Mouse (Mus musculus) olfactory bulb, adult 2 months (tissue): ENCODE results near the gene Trank1.

Source experiments
- CTCF ChIP-seq: fragments of 200-500 bp; IDR thresholded peaks from 2 replicates; pipeline ENCODE4 v1.5.1; 2012; ENCODE audit warnings: low read depth, mild to moderate bottlenecking, low read length, moderate library complexity; ENCODE audit not compliant: insufficient read depth
- POLR2A ChIP-seq: fragments of 200-500 bp; IDR thresholded peaks from 2 replicates; pipeline ENCODE4 v1.6.1; 2012; ENCODE audit warnings: mild to moderate bottlenecking, low read depth, low read length, moderate library complexity; ENCODE audit not compliant: insufficient read depth

GRCm38 (mm10) chr9:111429363-111429750 is 117.8 kb downstream of the Trank1 start:
- no peak for TF ChIP-seq CTCF
- no peak for TF ChIP-seq POLR2A
